ENCODE assay signal across 18 mouse cellular contexts in the genomic region with DNA sequence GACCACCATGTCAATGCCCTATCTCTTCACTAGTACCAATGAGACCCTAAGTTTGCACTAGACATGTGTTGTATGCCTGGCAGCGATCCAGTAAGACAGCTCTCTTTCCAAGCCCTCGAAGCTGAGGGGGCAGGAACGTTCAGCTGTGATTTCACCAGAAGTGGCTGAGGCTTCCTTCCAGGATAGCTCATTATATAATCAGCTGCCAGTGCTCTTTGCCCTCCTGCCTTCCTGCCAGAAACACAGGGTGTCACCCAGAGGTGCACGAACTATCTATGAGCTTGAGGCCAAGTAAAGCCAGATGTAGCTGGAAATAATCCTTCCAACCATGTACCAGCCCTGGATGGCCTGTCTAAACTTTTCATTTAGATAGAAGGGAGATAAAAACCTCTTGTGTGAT. TPM values are rescaled to one million over a fixed set of nuclear protein-coding genes. Genes with fewer than 3 reads are reported as not detected.
DNase-seq lines count a peak whose midpoint lies in the region; ATAC-seq and TF ChIP-seq lines count a peak whose summit lies in the region.
"Had no signal": no experiment of that assay in that cellular context is flagged by ENCODE, and none has a peak within 500 bp of the region (broad histone marks: within the 10 kb centered on the region; RNA-seq: fewer than 3 reads in every experiment).

No protein-coding gene starts in this region.

- intact Hi-C loops in left cerebral cortex, postnatal 4 days (cut with DNase I) = no loop called here
- intact Hi-C loops in left cerebral cortex, adult 2 months (cut with DNase I) = no loop called here
- intact Hi-C loops in gastrocnemius, adult 2 months (cut with DNase I) = no loop called here

- peak; percentile 88 for DNase-seq in heart, adult 11 months
- peak; percentile 23 for DNase-seq in left cerebral cortex, postnatal 4 days
- no peak for DNase-seq in left cerebral cortex, adult 2 months (ENCODE audit: extremely low spot score in 1 of 2, low spot score in 2 of 2)
- peak; percentile 2 for DNase-seq in adrenal gland, postnatal 25 days
- peak; percentile 49 for DNase-seq in kidney, postnatal 10 days
- DNase-seq in gastrocnemius, adult 2 months = no peak
- no peak for DNase-seq in embryo, embryonic 10 days (ENCODE audit: low spot score)
- DNase-seq: cerebellum, postnatal 25 days; gastrocnemius, postnatal 25 days; layer of hippocampus, postnatal 36 days; thymus, adult 2 months had no signal

- no peaks in the 10 kb centered on the region for H3K36me3 ChIP-seq in heart, embryonic 11.5 days (ENCODE audit: control insufficient read depth, insufficient read depth, low read length)
- H3K36me3 ChIP-seq: limb, embryonic 10.5 days had no signal

- no peaks in the 10 kb centered on the region for H3K9me3 ChIP-seq in heart, embryonic 11.5 days (replicated peaks; ENCODE audit: control insufficient read depth, low read length)
- H3K9me3 ChIP-seq: limb, embryonic 10.5 days had no signal

- H3K4me3 ChIP-seq in heart, embryonic 11.5 days (ENCODE audit: low read depth, low read length) = no peak overlapping the region
- no peak overlapping the region for H3K4me3 ChIP-seq in left cerebral cortex, adult 2 months
- no peak overlapping the region for H3K4me3 ChIP-seq in gastrocnemius, adult 2 months
- H3K4me3 ChIP-seq: limb, embryonic 10.5 days had no signal

- H3K27ac ChIP-seq in heart, embryonic 11.5 days (ENCODE audit: low read depth, low read length) = no peak overlapping the region
- H3K27ac ChIP-seq in left cerebral cortex, adult 2 months = no peak overlapping the region
- no peak overlapping the region for H3K27ac ChIP-seq in gastrocnemius, adult 2 months
- H3K27ac ChIP-seq: limb, embryonic 10.5 days; liver, embryonic 14.5 days had no signal

- WGBS in heart, embryonic 11.5 days (ENCODE audit: insufficient replicate concordance) = 36% methylated on average over 4 of the region's 4 CpGs

- no peak for ATAC-seq in heart, embryonic 11.5 days (replicated peaks; ENCODE audit: insufficient number of reproducible peaks, low FRiP score, low TSS enrichment)

- H3K4me2 ChIP-seq in heart, embryonic 11.5 days = no peak overlapping the region

- no peak for TF ChIP-seq CTCF in left cerebral cortex, adult 2 months (IDR thresholded peaks at IDR 0.05)
- no peak for TF ChIP-seq CTCF in gastrocnemius, adult 2 months (IDR thresholded peaks at IDR 0.05)

- H3K9ac ChIP-seq in heart, embryonic 11.5 days (ENCODE audit: low read depth, low read length) = no peak overlapping the region
- H3K9ac ChIP-seq: liver, embryonic 14.5 days had no signal

- H3K27me3 ChIP-seq in heart, embryonic 11.5 days (ENCODE audit: control insufficient read depth, insufficient read depth, low read length) = no peaks in the 10 kb centered on the region

- H3K4me1 ChIP-seq in heart, embryonic 11.5 days (ENCODE audit: control insufficient read depth, insufficient read depth, low read length) = peaks cover 2% of the 10 kb centered on the region; the same call in 1 of the 2 replicates

RNA-seq across cellular contexts. Expression of a gene that starts 8.1 kb away (rescaled TPM):
- 0.06 TPM in 1 of 2 replicates, not detected in the other for polyA plus RNA-seq in heart, embryonic 11.5 days (2014; fragmentation: Nextera tagmentation; extraction: Ambion mirVana)
- 1 to 10 TPM; 2.3 to 2.4 TPM for total RNA-seq in left cerebral cortex, postnatal 4 days (2021)
- 1 to 10 TPM; 3.2 to 3.3 TPM for total RNA-seq in left cerebral cortex, adult 2 months (2021)
- 0.85 and 1.2 TPM in 2 replicates for total RNA-seq in adrenal gland, postnatal 25 days (2021)
- not detected for total RNA-seq in gastrocnemius, adult 2 months (2021)
- total RNA-seq: gastrocnemius, postnatal 25 days had no signal
- polyA plus RNA-seq: C2C12; embryonic facial prominence, embryonic 11.5 days; neural tube, embryonic 11.5 days; small intestine, adult 2 months had no signal

Comparison
In these comparisons a context has a peak if more than half of its experiments do, and no peak if none do; other contexts are left out.
1. DNase-seq: peak in heart, adult 11 months (single experiment), left cerebral cortex, postnatal 4 days (single experiment), adrenal gland, postnatal 25 days (single experiment) and kidney, postnatal 10 days (single experiment); none in left cerebral cortex, adult 2 months (0 of 2), gastrocnemius, adult 2 months (single experiment) and embryo, embryonic 10 days (single experiment).